Mouse (Mus musculus): ENCODE measurements around the gene Tlr13.

DNA sequence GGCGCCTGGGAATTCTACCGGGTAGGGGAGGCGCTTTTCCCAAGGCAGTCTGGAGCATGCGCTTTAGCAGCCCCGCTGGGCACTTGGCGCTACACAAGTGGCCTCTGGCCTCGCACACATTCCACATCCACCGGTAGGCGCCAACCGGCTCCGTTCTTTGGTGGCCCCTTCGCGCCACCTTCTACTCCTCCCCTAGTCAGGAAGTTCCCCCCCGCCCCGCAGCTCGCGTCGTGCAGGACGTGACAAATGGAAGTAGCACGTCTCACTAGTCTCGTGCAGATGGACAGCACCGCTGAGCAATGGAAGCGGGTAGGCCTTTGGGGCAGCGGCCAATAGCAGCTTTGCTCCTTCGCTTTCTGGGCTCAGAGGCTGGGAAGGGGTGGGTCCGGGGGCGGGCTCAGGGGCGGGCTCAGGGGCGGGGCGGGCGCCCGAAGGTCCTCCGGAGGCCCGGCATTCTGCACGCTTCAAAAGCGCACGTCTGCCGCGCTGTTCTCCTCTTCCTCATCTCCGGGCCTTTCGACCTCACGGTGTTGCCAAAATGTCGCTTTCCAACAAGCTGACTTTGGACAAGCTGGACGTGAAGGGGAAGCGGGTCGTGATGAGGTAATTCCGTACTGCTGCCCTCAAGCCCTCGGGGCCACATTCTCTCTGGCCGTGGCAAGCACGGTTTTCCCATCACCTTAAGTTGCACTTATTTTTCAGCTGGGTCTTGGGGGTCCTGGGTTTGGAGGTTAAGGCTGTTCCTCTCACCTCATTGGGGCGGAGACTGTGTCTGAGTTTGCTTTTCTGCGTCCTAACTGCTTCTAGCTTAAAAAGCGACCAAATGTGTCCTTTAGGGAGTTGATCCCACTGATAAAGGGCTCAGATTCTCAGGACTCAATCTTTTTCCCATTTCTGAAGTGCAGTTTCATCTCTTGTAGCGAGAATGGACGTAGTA lies 44.0 kb downstream of the Tlr13 start, which contains the start of gene Pgk1:
- TF ChIP-seq POLR2A (IDR thresholded peaks at IDR 0.05; ENCODE audit: control insufficient read depth in 1 of 2, insufficient read depth in 1 of 2, low read depth in 1 of 2, low read length in 2 of 2, poor library complexity in 1 of 2), result peak in 1 of 2 experiments; percentile 70; a peak in 3 of 4 replicates
- TF ChIP-seq MAFK (IDR thresholded peaks at IDR 0.05; ENCODE audit: borderline replicate concordance, low read depth, low read length), result no peak
- TF ChIP-seq E2F4 (IDR thresholded peaks at IDR 0.05; ENCODE audit: borderline replicate concordance, low read depth, low read length), result peak; percentile 81; the same call in 1 of the 2 replicates
- TF ChIP-seq MEF2A (IDR thresholded peaks at IDR 0.05; ENCODE audit: extremely low read depth, insufficient replicate concordance, low read depth, low read length, poor library complexity, severe bottlenecking), result no peak
- TF ChIP-seq CTCF (IDR thresholded peaks at IDR 0.05 in 2 of 3, conservative IDR thresholded peaks at IDR 0.05 in 1 of 3; ENCODE audit: control insufficient read depth in 1 of 3, insufficient read depth in 1 of 3, low read depth in 2 of 3, low read length in 3 of 3, poor library complexity in 1 of 3, severe bottlenecking in 1 of 3), result no peak
- no peak for TF ChIP-seq ETS1 (IDR thresholded peaks at IDR 0.05; ENCODE audit: low read depth, low read length)
- no peak for TF ChIP-seq ZNF384 (IDR thresholded peaks at IDR 0.05; ENCODE audit: low read depth, low read length)
- TF ChIP-seq TAL1 (IDR thresholded peaks at IDR 0.05; ENCODE audit: low read length), result no peak
- TF ChIP-seq NRF1 (IDR thresholded peaks at IDR 0.05; ENCODE audit: insufficient read depth, low read depth, low read length, poor library complexity, severe bottlenecking), result peak; percentile 72
- no peak for TF ChIP-seq POLR2AphosphoS5 (IDR thresholded peaks at IDR 0.05; ENCODE audit: borderline replicate concordance, low read depth, low read length)
- no peak for TF ChIP-seq USF1 (IDR thresholded peaks at IDR 0.05; ENCODE audit: low read depth, low read length)
